Mouse (Mus musculus) cerebellum, postnatal 36 days (tissue): ENCODE measurements around the gene Tfam.

Experiments used
- DNase-seq, 2 experiments: peaks; one replicate each; pipeline ENCODE4 v3.0.0; 2021 to 2022; ENCODE audit warnings: mixed read lengths in 2 of 2

Tfam gene

GRCm38 (mm10) chr10:71238240-71238554 is at the start of gene Tfam:
TSS of gene Tfam (minus strand) at chr10:71238280.
- no peak for DNase-seq

- DNase-seq: peak; percentile 91 to 95
These were observed 47.1 kb upstream of the Tfam start, which contains the start of gene Ube2d1 for GRCm38 (mm10) chr10:71285126-71285580. TSS of gene Ube2d1 (minus strand) at chr10:71285262.

GRCm38 (mm10) chr10:71284511-71285125 is 46.5 kb upstream of the Tfam start:
- no peak for DNase-seq

GRCm38 (mm10) chr10:71284131-71284510 is 46.0 kb upstream of the Tfam start:
- no peak for DNase-seq

GRCm38 (mm10) chr10:71273008-71273739 is 35.1 kb upstream of the Tfam start:
- no peak for DNase-seq

- no peak for DNase-seq
These were observed 29.9 kb upstream of the Tfam start for GRCm38 (mm10) chr10:71267973-71268372.

- DNase-seq: no peak
These were observed 29.4 kb upstream of the Tfam start for GRCm38 (mm10) chr10:71267511-71267910.

GRCm38 (mm10) chr10:71265067-71265466 is 27.0 kb upstream of the Tfam start:
- DNase-seq: no peak

GRCm38 (mm10) chr10:71261637-71262036 is 23.6 kb upstream of the Tfam start:
- DNase-seq: no peak

GRCm38 (mm10) chr10:71258943-71259342 is 20.9 kb upstream of the Tfam start:
- DNase-seq: no peak

- DNase-seq: no peak
These were observed 20.4 kb upstream of the Tfam start for GRCm38 (mm10) chr10:71258516-71258915.

- DNase-seq: no peak
These were observed 15.1 kb upstream of the Tfam start for GRCm38 (mm10) chr10:71253147-71253546.

GRCm38 (mm10) chr10:71252421-71252820 is 14.3 kb upstream of the Tfam start:
- no peak for DNase-seq

- DNase-seq: no peak
These were observed 13.8 kb upstream of the Tfam start for GRCm38 (mm10) chr10:71251846-71252245.

GRCm38 (mm10) chr10:71251256-71251655 is 13.2 kb upstream of the Tfam start:
- DNase-seq: no peak

GRCm38 (mm10) chr10:71250472-71250871 is 12.4 kb upstream of the Tfam start:
- peak; percentile 80 to 87 for DNase-seq

- DNase-seq: peak; percentile 26 to 44
These were observed 11.2 kb upstream of the Tfam start for GRCm38 (mm10) chr10:71249086-71249880.

- DNase-seq: no peak
These were observed 8.9 kb upstream of the Tfam start for GRCm38 (mm10) chr10:71246956-71247355.

- DNase-seq: no peak
These were observed 1.5 kb upstream of the Tfam start for GRCm38 (mm10) chr10:71239479-71240120.

- DNase-seq: peak; percentile 93 to 97
These were observed 402 bp downstream of the Tfam start for GRCm38 (mm10) chr10:71237516-71238239.

GRCm38 (mm10) chr10:71234071-71234470 is 4.0 kb downstream of the Tfam start:
- no peak for DNase-seq

- DNase-seq: peak; percentile 84 to 85
These were observed 12.2 kb downstream of the Tfam start for GRCm38 (mm10) chr10:71225894-71226293.
